Mouse (Mus musculus) hindbrain, postnatal 0 days (tissue): ENCODE results near the gene Zbtb40. TPM values are rescaled to one million over a fixed set of nuclear protein-coding genes. Genes with fewer than 3 reads are reported as not detected.

Experiments
- ATAC-seq: fragments of 200-750 bp; cut with Nextera tagmentation; 2 replicates; pipeline ENCODE4 v1.8.0; 2017; ENCODE audit warnings: mild to moderate bottlenecking, moderate TSS enrichment, moderate library complexity
- DNase-seq: peaks from one replicate; pipeline ENCODE4 v3.0.0-alpha.2; 2015; ENCODE audit warnings: low spot score
- H3K27ac ChIP-seq: fragments of 300-500 bp; sonication (generic); 2 replicates; pipeline ENCODE4 v1.5.1; 2014; ENCODE audit warnings: mild to moderate bottlenecking
- H3K27me3 ChIP-seq: fragments of 300-500 bp; sonication (generic); 2 replicates; pipeline ENCODE4 v1.6.1; 2014; ENCODE audit warnings: low read length, mixed read lengths; ENCODE audit not compliant: insufficient read depth
- H3K36me3 ChIP-seq: fragments of 300-500 bp; sonication (generic); 2 replicates; pipeline ENCODE4 v1.6.1; 2014; ENCODE audit warnings: low read length, mixed read lengths; ENCODE audit not compliant: insufficient read depth
- H3K4me1 ChIP-seq: fragments of 300-500 bp; sonication (generic); 2 replicates; pipeline ENCODE4 v1.6.1; 2014; ENCODE audit warnings: antibody characterized with exemption, low read length, mixed read lengths; ENCODE audit not compliant: insufficient read depth
- H3K4me2 ChIP-seq: fragments of 300-500 bp; sonication (generic); 2 replicates; pipeline ENCODE4 v1.6.1; 2014; ENCODE audit warnings: low read depth, mild to moderate bottlenecking, low read length, moderate library complexity, mixed read lengths
- H3K4me3 ChIP-seq: fragments of 300-500 bp; sonication (generic); 2 replicates; pipeline ENCODE4 v1.5.1; 2014; ENCODE audit warnings: low read length
- H3K9ac ChIP-seq: fragments of 300-500 bp; sonication (generic); replicated peaks from 2 replicates; pipeline ENCODE4 v1.6.1; 2014; ENCODE audit warnings: mild to moderate bottlenecking, low read length, moderate library complexity, mixed read lengths
- H3K9me3 ChIP-seq: fragments of 300-500 bp; sonication (generic); 2 replicates; pipeline ENCODE4 v1.6.1; 2016; ENCODE audit warnings: low read length, mixed read lengths
- CTCF ChIP-seq: IDR thresholded peaks from 2 replicates; pipeline ENCODE4 v1.5.1; 2016; ENCODE audit warnings: antibody characterized with exemption, control low read depth, low read depth
- WGBS: fragments of 180-500 bp; shearing (Covaris S2); extraction: QIAGEN DNeasy Blood & Tissue Kit; methylation state at CpG from one replicate; pipeline ENCODE4 v1.1.7; 2014; 5-methylcytosine and 5-hydroxymethylcytosine counted together
- polyA plus RNA-seq: library from polyadenylated mRNA; unstranded; fragments of >200 nt; fragmentation: Nextera tagmentation; extraction: Ambion mirVana; gene quantifications from 2 replicates; pipeline ENCODE4 v1.2.1, GENCODE M21; 2015
- total RNA-seq: library from RNA; depleted of rRNA; stranded (reverse); fragments of >200 nt; gene quantifications from 2 replicates; pipeline ENCODE4 v1.2.3, GENCODE M21; 2014

Zbtb40 gene
- total and polyA plus RNA-seq, 2 experiments from 2014 or later = 1.6 to 9.1 TPM

GRCm38 (mm10) chr4:137047840-137048549, 606 bp downstream of the Zbtb40 start:
- Histone ChIP-seq H3K4me3 (peak overlapping the region; percentile 94), H3K9ac (peak overlapping the region; percentile 66), H3K27ac (peak overlapping the region; percentile 83), H3K36me3 (no peaks in the 10 kb centered on the region), H3K4me2 (peak overlapping the region; percentile 73), H3K9me3 (no peaks in the 10 kb centered on the region), H3K4me1 (peaks cover 16% of the 10 kb centered on the region), H3K27me3 (peaks cover 7% of the 10 kb centered on the region)
- TF ChIP-seq CTCF = no peak
- under 1% methylated on average over 51 of the region's 52 CpGs for WGBS
- ATAC-seq (peak; percentile 56; the same call in 1 of the 2 replicates), DNase-seq (peak; percentile 56)

- Histone ChIP-seq H3K4me2 (no peak overlapping the region), H3K4me1 (peaks cover 18% of the 10 kb centered on the region), H3K36me3 (no peaks in the 10 kb centered on the region), H3K9ac (no peak overlapping the region), H3K9me3 (no peaks in the 10 kb centered on the region), H3K27ac (no peak overlapping the region), H3K4me3 (no peak overlapping the region), H3K27me3 (peaks cover 7% of the 10 kb centered on the region)
- no peak for ATAC-seq
- TF ChIP-seq CTCF = no peak
- DNase-seq = no peak
- 85% methylated on average over 5 of the region's 5 CpGs for WGBS
Measured at GRCm38 (mm10) chr4:137046110-137046509, 2.5 kb downstream of the Zbtb40 start.

- no peaks in the 10 kb centered on the region for H3K27me3 ChIP-seq
- H3K4me1 ChIP-seq = peaks cover 20% of the 10 kb centered on the region
- no peak for DNase-seq
- H3K27ac ChIP-seq = peak overlapping the region; percentile 69; the same call in 1 of the 2 replicates
- peak overlapping the region; percentile 27; the same call in 1 of the 2 replicates for H3K4me2 ChIP-seq
- H3K9me3 ChIP-seq = no peaks in the 10 kb centered on the region
- WGBS = 31% methylated on average over 5 of the region's 5 CpGs
- no peaks in the 10 kb centered on the region for H3K36me3 ChIP-seq
- ATAC-seq = no peak
- no peak for TF ChIP-seq CTCF
- H3K9ac ChIP-seq = peak overlapping the region; percentile 31
- no peak overlapping the region for H3K4me3 ChIP-seq
Measured at GRCm38 (mm10) chr4:137044516-137044915, 4.1 kb downstream of the Zbtb40 start.

- Histone ChIP-seq H3K27me3 (no peaks in the 10 kb centered on the region), H3K36me3 (no peaks in the 10 kb centered on the region), H3K4me2 (peak overlapping the region; percentile 27), H3K4me3 (no peak overlapping the region), H3K9me3 (no peaks in the 10 kb centered on the region), H3K4me1 (peaks cover 20% of the 10 kb centered on the region), H3K9ac (peak overlapping the region; percentile 31; the same call in 1 of the 2 replicates), H3K27ac (peak overlapping the region; percentile 69; the same call in 1 of the 2 replicates)
- DNase-seq = peak; percentile 52
- TF ChIP-seq CTCF = no peak
- ATAC-seq = no peak
- 33% methylated on average over 11 of the region's 11 CpGs for WGBS
Measured at GRCm38 (mm10) chr4:137043799-137044198, 4.8 kb downstream of the Zbtb40 start.

GRCm38 (mm10) chr4:137042039-137042438, 6.6 kb downstream of the Zbtb40 start:
- H3K9ac ChIP-seq = no peak overlapping the region
- TF ChIP-seq CTCF = no peak
- 93% methylated on average over 8 of the region's 8 CpGs for WGBS
- H3K4me1 ChIP-seq = peaks cover 28% of the 10 kb centered on the region
- ATAC-seq (no peak), DNase-seq (no peak)
- H3K36me3 ChIP-seq = no peaks in the 10 kb centered on the region
- no peak overlapping the region for H3K4me2 ChIP-seq
- H3K4me3 ChIP-seq = no peak overlapping the region
- no peaks in the 10 kb centered on the region for H3K27me3 ChIP-seq
- no peaks in the 10 kb centered on the region for H3K9me3 ChIP-seq
- H3K27ac ChIP-seq = no peak overlapping the region; the same call in 1 of the 2 replicates

- H3K9ac ChIP-seq = no peak overlapping the region
- DNase-seq (peak; percentile 33), ATAC-seq (0 out of 2 replicates have a peak, but pooled peaks have one; percentile 44)
- H3K4me3 ChIP-seq = no peak overlapping the region
- WGBS = 47% methylated on average over 10 of the region's 10 CpGs
- H3K9me3 ChIP-seq = no peaks in the 10 kb centered on the region
- H3K27me3 ChIP-seq = no peaks in the 10 kb centered on the region
- H3K36me3 ChIP-seq = no peaks in the 10 kb centered on the region
- H3K4me2 ChIP-seq = no peak overlapping the region
- peak overlapping the region; percentile 54 for H3K27ac ChIP-seq
- TF ChIP-seq CTCF = no peak
- H3K4me1 ChIP-seq = peaks cover 28% of the 10 kb centered on the region
Measured at GRCm38 (mm10) chr4:137041161-137041621, 7.4 kb downstream of the Zbtb40 start.

GRCm38 (mm10) chr4:137039441-137039840, 9.2 kb downstream of the Zbtb40 start:
- Histone ChIP-seq H3K4me2 (no peak overlapping the region), H3K4me1 (peaks cover 27% of the 10 kb centered on the region; the same call in 1 of the 2 replicates), H3K9me3 (no peaks in the 10 kb centered on the region), H3K4me3 (no peak overlapping the region), H3K27ac (no peak overlapping the region), H3K27me3 (no peaks in the 10 kb centered on the region), H3K36me3 (no peaks in the 10 kb centered on the region), H3K9ac (no peak overlapping the region)
- WGBS = 92% methylated on average over 7 of the region's 7 CpGs
- DNase-seq = no peak
- ATAC-seq = no peak
- TF ChIP-seq CTCF = no peak
